In genomic region chr8:107389557-107389956, GRCm38 (mm10) we compare ENCODE assay signal across 9 mouse cellular contexts. TPM values are rescaled to one million over a fixed set of nuclear protein-coding genes. Genes with fewer than 3 reads are reported as not detected.
A peak's percentile ranks its signal among the peaks of the same experiment; 100 is the strongest.
DNase-seq lines count a peak whose midpoint lies in the region; ATAC-seq and TF ChIP-seq lines count a peak whose summit lies in the region.
"Had no signal": no experiment of that assay in that cellular context is flagged by ENCODE, and none has a peak within 500 bp of the region (broad histone marks: within the 10 kb centered on the region; RNA-seq: fewer than 3 reads in every experiment).

No protein-coding gene starts in this region.

- ATAC-seq in heart, postnatal 0 days (ENCODE audit: insufficient read depth, low read depth), result no peak

- H3K4me3 ChIP-seq in heart, postnatal 0 days (ENCODE audit: low read depth, low read length), result no peak overlapping the region
- H3K4me3 ChIP-seq: limb, embryonic 12.5 days had no signal

- intact Hi-C loops in heart, postnatal 25 days (cut with DNase I), result loop anchor here (2.0 kb wide), 1 partner anchor 35 kb away; the partner anchor contains the start of gene Nob1
- intact Hi-C loops in gastrocnemius, postnatal 36 days (cut with DNase I), result no loop called here

- no peaks in the 10 kb centered on the region for H3K9me3 ChIP-seq in heart, postnatal 0 days (replicated peaks; ENCODE audit: control insufficient read depth, low read length)
- H3K9me3 ChIP-seq: limb, embryonic 12.5 days had no signal

- no peak overlapping the region for H3K27ac ChIP-seq in heart, postnatal 0 days (ENCODE audit: low read depth)

- H3K4me1 ChIP-seq in heart, postnatal 0 days (ENCODE audit: control insufficient read depth, insufficient read depth), result peaks cover 34% of the 10 kb centered on the region

- WGBS in heart, postnatal 0 days, result 27% methylated on average over 8 of the region's 8 CpGs

- H3K4me2 ChIP-seq in heart, postnatal 0 days (ENCODE audit: low read depth, low read length), result no peak overlapping the region
- H3K4me2 ChIP-seq: limb, embryonic 12.5 days had no signal

- no peak for TF ChIP-seq CTCF in heart, postnatal 0 days (IDR thresholded peaks at IDR 0.05; ENCODE audit: low read depth)

- no peaks in the 10 kb centered on the region for H3K36me3 ChIP-seq in heart, postnatal 0 days (replicated peaks; ENCODE audit: control insufficient read depth, insufficient read depth, low read length)
- H3K36me3 ChIP-seq: limb, embryonic 12.5 days had no signal

- TF ChIP-seq EP300 in heart, postnatal 0 days (IDR thresholded peaks at IDR 0.05; ENCODE audit: low read depth), result no peak

- H3K27me3 ChIP-seq in heart, postnatal 0 days (ENCODE audit: control insufficient read depth, insufficient read depth, low read length), result no peaks in the 10 kb centered on the region

- peak; percentile 81 for DNase-seq in heart, postnatal 0 days (ENCODE audit: low spot score)
- DNase-seq in heart, postnatal 25 days (ENCODE audit: low spot score), result no peak
- peak; percentile 52 for DNase-seq in 3134 (ENCODE audit: extremely low read depth, insufficient read length, low spot score)
- DNase-seq in adrenal gland, postnatal 4 days (ENCODE audit: low spot score in 2 of 2), result peak; percentile 38 to 75
- peak; percentile 94 for DNase-seq in kidney, adult 9 months
- DNase-seq in right cerebral cortex, postnatal 14 days, result peak; percentile 18
- DNase-seq in gastrocnemius, postnatal 36 days, result no peak
- DNase-seq in thymus, postnatal 10 days (ENCODE audit: low spot score in 2 of 2), result no peak

- H3K9ac ChIP-seq in heart, postnatal 0 days (replicated peaks; ENCODE audit: low read depth, low read length), result no peak overlapping the region
- H3K9ac ChIP-seq: limb, embryonic 12.5 days had no signal

RNA-seq across cellular contexts. Expression of gene Nqo1, which starts 13.4 kb away (rescaled TPM):
- 20.8 and 34.6 TPM in 2 replicates for total RNA-seq in heart, postnatal 0 days (2014; rRNA removed; ENCODE audit: low replicate concordance)
- 19.7 and 19.9 TPM in 2 replicates for polyA plus RNA-seq in heart, postnatal 0 days (2015; fragmentation: Nextera tagmentation; extraction: Ambion mirVana)
- 10 to 100 TPM; 27.9 to 33.4 TPM for total RNA-seq in heart, postnatal 25 days (2021)
- total RNA-seq in adrenal gland, postnatal 4 days (2021), result 10 to 100 TPM in 1 of 2 experiments, 1 to 10 TPM in 1; 9.7 to 10.5 TPM
- total RNA-seq in gastrocnemius, postnatal 36 days (2021), result 10 to 100 TPM; 14.7 to 17.2 TPM

RNA-seq across cellular contexts. Expression of gene Nob1, which starts 35.3 kb away (rescaled TPM):
- total RNA-seq in heart, postnatal 0 days (2014; rRNA removed; ENCODE audit: low replicate concordance), result 9.4 and 26.1 TPM in 2 replicates
- 32.4 and 35.6 TPM in 2 replicates for polyA plus RNA-seq in heart, postnatal 0 days (2015; fragmentation: Nextera tagmentation; extraction: Ambion mirVana)
- total RNA-seq in heart, postnatal 25 days (2021), result 10 to 100 TPM; 20.5 to 21.2 TPM
- 10 to 100 TPM; 37.5 to 42.4 TPM for total RNA-seq in adrenal gland, postnatal 4 days (2021)
- 10 to 100 TPM; 17.6 to 22.5 TPM for total RNA-seq in gastrocnemius, postnatal 36 days (2021)

RNA-seq across cellular contexts. Expression of gene Wwp2, which starts 46.6 kb away (rescaled TPM):
- 37.5 and 40.5 TPM in 2 replicates for total RNA-seq in heart, postnatal 0 days (2014; rRNA removed; ENCODE audit: low replicate concordance)
- 18.4 and 20.4 TPM in 2 replicates for polyA plus RNA-seq in heart, postnatal 0 days (2015; fragmentation: Nextera tagmentation; extraction: Ambion mirVana)
- total RNA-seq in heart, postnatal 25 days (2021), result 10 to 100 TPM; 20.1 to 22.7 TPM
- 10 to 100 TPM; 53.9 to 57.8 TPM for total RNA-seq in adrenal gland, postnatal 4 days (2021)
- total RNA-seq in gastrocnemius, postnatal 36 days (2021), result 10 to 100 TPM; 13.1 to 17.1 TPM

Comparison
In these comparisons a context has a peak if more than half of its experiments do, and no peak if none do; other contexts are left out.
1. DNase-seq: peak in heart, postnatal 0 days (single experiment), 3134 (single experiment), adrenal gland, postnatal 4 days (2 of 2), kidney, adult 9 months (single experiment) and right cerebral cortex, postnatal 14 days (single experiment); none in heart, postnatal 25 days (single experiment), gastrocnemius, postnatal 36 days (0 of 2) and thymus, postnatal 10 days (0 of 2).